In the genomic region with DNA sequence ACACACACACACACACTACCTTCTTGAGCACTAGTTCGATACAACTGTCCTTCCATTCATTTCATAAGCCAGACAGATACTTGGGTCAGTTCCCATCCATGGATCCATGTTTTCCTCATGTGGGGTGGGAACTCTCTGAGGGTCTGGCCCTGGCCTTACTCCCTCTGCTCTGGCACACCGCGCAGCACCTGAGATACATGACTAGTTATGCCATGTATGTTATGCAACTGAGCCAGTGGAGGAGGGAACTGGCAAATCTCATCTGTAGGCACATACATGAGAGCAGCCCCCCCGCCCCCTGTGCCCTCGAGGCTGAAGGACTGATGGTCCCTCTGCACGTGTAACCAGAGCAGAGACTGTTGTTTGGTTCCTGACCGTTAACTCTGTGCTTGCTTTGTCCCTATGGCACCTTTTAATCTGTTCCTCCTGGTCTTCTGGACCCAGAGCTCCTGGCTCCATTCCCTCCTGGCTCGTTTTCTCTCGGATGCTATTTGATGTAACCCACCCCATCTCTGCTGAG, we compare ENCODE assay signal across 18 mouse cellular contexts. TPM values are rescaled to one million over a fixed set of nuclear protein-coding genes. Genes with fewer than 3 reads are reported as not detected.
DNase-seq lines count a peak whose midpoint lies in the region; ATAC-seq and TF ChIP-seq lines count a peak whose summit lies in the region.
"Had no signal": no experiment of that assay in that cellular context is flagged by ENCODE, and none has a peak within 500 bp of the region (broad histone marks: within the 10 kb centered on the region; RNA-seq: fewer than 3 reads in every experiment).

No protein-coding gene starts in this region.

- H3K9ac ChIP-seq in hindbrain, embryonic 16.5 days (ENCODE audit: low read depth, low read length), result no peak overlapping the region
- no peak overlapping the region for H3K9ac ChIP-seq in lung, embryonic 15.5 days
- H3K9ac ChIP-seq: forebrain, embryonic 12.5 days; heart, embryonic 15.5 days; hindbrain, embryonic 14.5 days had no signal

- no peak for DNase-seq in gastrocnemius, adult 2 months
- DNase-seq in gastrocnemius, adult 8-10 months (ENCODE audit: low spot score in 2 of 2), result no peak
- DNase-seq in hindbrain, embryonic 10.5 days (ENCODE audit: low spot score), result no peak
- no peak for DNase-seq in lung, postnatal 4 days
- no peak for DNase-seq in embryonic facial prominence, embryonic 10.5 days (ENCODE audit: low spot score)
- no peak for DNase-seq in adrenal gland, postnatal 4 days (ENCODE audit: low spot score in 2 of 2)
- DNase-seq: adrenal gland, postnatal 10 days; cerebellum, adult 2 months; gastrocnemius, postnatal 36 days; heart, adult 18-20 months; heart, postnatal 14 days had no signal

- peak overlapping the region; percentile 44 for H3K27ac ChIP-seq in gastrocnemius, adult 2 months
- peak overlapping the region; percentile 64 for H3K27ac ChIP-seq in hindbrain, embryonic 10.5 days
- H3K27ac ChIP-seq in hindbrain, embryonic 16.5 days (ENCODE audit: low read depth, low read length), result no peak overlapping the region
- H3K27ac ChIP-seq in lung, embryonic 15.5 days, result 0 out of 2 replicates have a peak overlapping the region, but pooled peaks have one; percentile 3
- 0 out of 2 replicates have a peak overlapping the region, but pooled peaks have one; percentile 31 for H3K27ac ChIP-seq in embryonic facial prominence, embryonic 10.5 days (replicated peaks)
- H3K27ac ChIP-seq: forebrain, embryonic 12.5 days; heart, embryonic 15.5 days; hindbrain, embryonic 14.5 days had no signal

- H3K27me3 ChIP-seq in hindbrain, embryonic 10.5 days (ENCODE audit: insufficient read depth, poor library complexity, severe bottlenecking), result no peaks in the 10 kb centered on the region
- no peaks in the 10 kb centered on the region for H3K27me3 ChIP-seq in hindbrain, embryonic 16.5 days (replicated peaks; ENCODE audit: control insufficient read depth, insufficient read depth, low read length)
- no peaks in the 10 kb centered on the region for H3K27me3 ChIP-seq in lung, embryonic 15.5 days
- H3K27me3 ChIP-seq in embryonic facial prominence, embryonic 10.5 days (replicated peaks; ENCODE audit: low read depth, poor library complexity, severe bottlenecking), result no peaks in the 10 kb centered on the region
- H3K27me3 ChIP-seq: forebrain, embryonic 12.5 days; heart, embryonic 15.5 days had no signal

- ATAC-seq in hindbrain, embryonic 16.5 days, result no peak
- no peak for ATAC-seq in lung, embryonic 15.5 days (ENCODE audit: borderline replicate concordance, extremely low read depth, low FRiP score, low TSS enrichment)
- ATAC-seq: forebrain, embryonic 16.5 days; intestine, embryonic 16.5 days had no signal

- peaks cover 50% of the 10 kb centered on the region for H3K4me1 ChIP-seq in hindbrain, embryonic 10.5 days (replicated peaks)
- H3K4me1 ChIP-seq in hindbrain, embryonic 16.5 days (ENCODE audit: control insufficient read depth, insufficient read depth, low read depth, low read length), result peaks cover 21% of the 10 kb centered on the region
- peaks cover 24% of the 10 kb centered on the region for H3K4me1 ChIP-seq in lung, embryonic 15.5 days
- H3K4me1 ChIP-seq in embryonic facial prominence, embryonic 10.5 days, result peaks cover 48% of the 10 kb centered on the region

- intact Hi-C loops in gastrocnemius, adult 2 months (cut with DNase I), result no loop called here

- TF ChIP-seq CTCF in gastrocnemius, adult 2 months (IDR thresholded peaks at IDR 0.05), result no peak

- no peaks in the 10 kb centered on the region for H3K9me3 ChIP-seq in hindbrain, embryonic 10.5 days
- H3K9me3 ChIP-seq in hindbrain, embryonic 16.5 days (ENCODE audit: control insufficient read depth, low read length), result no peaks in the 10 kb centered on the region
- H3K9me3 ChIP-seq in lung, embryonic 15.5 days, result no peaks in the 10 kb centered on the region
- no peaks in the 10 kb centered on the region for H3K9me3 ChIP-seq in embryonic facial prominence, embryonic 10.5 days
- H3K9me3 ChIP-seq: forebrain, embryonic 12.5 days; heart, embryonic 15.5 days had no signal

- H3K4me2 ChIP-seq in hindbrain, embryonic 16.5 days (ENCODE audit: low read length), result no peak overlapping the region
- 0 out of 2 replicates have a peak overlapping the region, but pooled peaks have one; percentile 2 for H3K4me2 ChIP-seq in lung, embryonic 15.5 days
- H3K4me2 ChIP-seq: forebrain, embryonic 12.5 days; heart, embryonic 15.5 days; hindbrain, embryonic 14.5 days had no signal

- 77% methylated on average over 9 of the region's 9 CpGs for WGBS in hindbrain, embryonic 10.5 days
- 53% methylated on average over 9 of the region's 9 CpGs for WGBS in hindbrain, embryonic 16.5 days
- 67% methylated on average over 9 of the region's 9 CpGs for WGBS in lung, embryonic 15.5 days
- 68% methylated on average over 9 of the region's 9 CpGs for WGBS in embryonic facial prominence, embryonic 10.5 days

- H3K36me3 ChIP-seq in hindbrain, embryonic 10.5 days, result no peaks in the 10 kb centered on the region
- no peaks in the 10 kb centered on the region for H3K36me3 ChIP-seq in hindbrain, embryonic 16.5 days (ENCODE audit: control insufficient read depth, insufficient read depth, low read length)
- no peaks in the 10 kb centered on the region for H3K36me3 ChIP-seq in lung, embryonic 15.5 days
- no peaks in the 10 kb centered on the region for H3K36me3 ChIP-seq in embryonic facial prominence, embryonic 10.5 days (replicated peaks)
- H3K36me3 ChIP-seq: forebrain, embryonic 12.5 days; heart, embryonic 15.5 days had no signal

- H3K4me3 ChIP-seq in gastrocnemius, adult 2 months, result no peak overlapping the region
- no peak overlapping the region for H3K4me3 ChIP-seq in hindbrain, embryonic 10.5 days
- no peak overlapping the region for H3K4me3 ChIP-seq in hindbrain, embryonic 16.5 days (ENCODE audit: low read length)
- no peak overlapping the region for H3K4me3 ChIP-seq in lung, embryonic 15.5 days
- H3K4me3 ChIP-seq in embryonic facial prominence, embryonic 10.5 days, result no peak overlapping the region
- H3K4me3 ChIP-seq: forebrain, embryonic 12.5 days; heart, embryonic 15.5 days had no signal

RNA-seq across cellular contexts. Expression of a gene that starts 23.2 kb away (rescaled TPM):
- 10 to 100 TPM; 28.6 to 81.6 TPM for total RNA-seq in gastrocnemius, adult 2 months (2021)
- 10 to 100 TPM; 22.2 to 31.2 (median 23.5) TPM for total RNA-seq in gastrocnemius, adult 8-10 months (2022)
- 3.3 and 4.3 TPM in 2 replicates for polyA plus RNA-seq in hindbrain, embryonic 10.5 days (2016; fragmentation: Nextera tagmentation; extraction: Ambion mirVana)
- polyA plus RNA-seq in hindbrain, embryonic 16.5 days (2015; fragmentation: Nextera tagmentation; extraction: Ambion mirVana), result 8.0 and 8.2 TPM in 2 replicates
- polyA plus RNA-seq in lung, embryonic 15.5 days (2015; fragmentation: Nextera tagmentation; extraction: Ambion mirVana), result 12.6 TPM in 2 replicates
- 4.5 and 5.4 TPM in 2 replicates for polyA plus RNA-seq in embryonic facial prominence, embryonic 10.5 days (2016; fragmentation: Nextera tagmentation; extraction: Ambion mirVana)
- total RNA-seq in adrenal gland, postnatal 4 days (2021), result 100 to 1,000 TPM; 115 to 119 TPM
